Mouse (Mus musculus): ENCODE measurements around the gene Emc8.

DNA sequence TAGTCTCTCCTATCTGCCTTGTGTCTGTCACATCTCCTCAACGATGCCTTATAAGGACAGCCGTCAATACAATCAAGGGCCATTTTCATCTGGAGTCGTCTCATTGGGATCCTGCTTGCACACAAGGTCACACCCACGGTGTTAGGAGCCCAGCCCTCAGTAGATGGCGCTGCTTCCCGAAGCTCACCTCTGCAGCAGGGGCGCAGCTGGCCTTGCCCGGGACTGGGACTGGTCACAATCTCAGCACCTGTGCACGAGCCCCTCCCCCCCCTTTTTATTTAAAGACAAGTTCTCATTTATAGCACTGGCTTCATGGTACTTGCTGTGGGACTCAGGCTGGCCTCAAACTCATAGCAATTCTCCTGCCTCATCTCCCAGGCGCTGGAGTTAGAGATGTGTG lies 15.2 kb upstream of the Emc8 start:
- peak; percentile 88 for TF ChIP-seq CTCF (IDR thresholded peaks at IDR 0.05)
- no peak for TF ChIP-seq EP300 (IDR thresholded peaks at IDR 0.05)

Measured in lung, postnatal 0 days (tissue).